Mouse (Mus musculus): ENCODE data around the gene Ift88. TPM values are rescaled to one million over a fixed set of nuclear protein-coding genes. Genes with fewer than 3 reads are reported as not detected.

Ift88 gene
- polyA plus RNA-seq, 1 experiment from 2014 or later: 18.6 TPM

DNA sequence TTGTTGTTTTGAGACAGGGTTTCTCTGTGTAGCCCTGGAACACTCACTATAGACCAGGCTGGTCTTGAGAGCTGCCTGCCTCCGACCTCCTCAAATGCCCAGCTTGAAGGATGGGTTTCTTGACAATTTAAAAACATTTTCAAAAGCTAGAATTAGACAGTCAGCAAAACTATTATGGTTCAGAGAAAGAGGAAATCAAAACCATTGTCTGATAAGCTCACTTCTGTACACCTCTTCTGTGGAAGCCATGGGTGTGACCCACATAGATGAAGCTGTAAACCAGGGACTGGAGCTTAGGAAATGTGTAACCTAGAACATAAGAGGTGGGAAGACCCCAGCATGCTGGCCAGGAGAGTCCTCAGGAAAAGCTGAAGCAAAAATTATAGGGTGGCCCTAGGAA is 133.1 kb downstream of the Ift88 start:
- H3K4me1 ChIP-seq (ENCODE audit: control insufficient read depth, insufficient read depth, low read length): no peaks in the 10 kb centered on the region
- no peak overlapping the region for H3K4me3 ChIP-seq (ENCODE audit: low read depth, low read length)
- WGBS: 83% methylated on average over 1 of the region's 1 CpGs
- no peak overlapping the region for H3K27ac ChIP-seq (ENCODE audit: low read depth, low read length)
- no peak for DNase-seq (ENCODE audit: low spot score)
- H3K9me3 ChIP-seq (ENCODE audit: control insufficient read depth, low read length): no peaks in the 10 kb centered on the region
- no peaks in the 10 kb centered on the region for H3K36me3 ChIP-seq (ENCODE audit: control insufficient read depth, insufficient read depth, low read length)
- no peak overlapping the region for H3K9ac ChIP-seq (ENCODE audit: low read length)
- no peak overlapping the region for H3K4me2 ChIP-seq (ENCODE audit: low read depth)
- H3K27me3 ChIP-seq (ENCODE audit: control insufficient read depth, insufficient read depth, low read length): no peaks in the 10 kb centered on the region
- no peak for ATAC-seq (ENCODE audit: insufficient read depth, low FRiP score, low TSS enrichment)

DNA sequence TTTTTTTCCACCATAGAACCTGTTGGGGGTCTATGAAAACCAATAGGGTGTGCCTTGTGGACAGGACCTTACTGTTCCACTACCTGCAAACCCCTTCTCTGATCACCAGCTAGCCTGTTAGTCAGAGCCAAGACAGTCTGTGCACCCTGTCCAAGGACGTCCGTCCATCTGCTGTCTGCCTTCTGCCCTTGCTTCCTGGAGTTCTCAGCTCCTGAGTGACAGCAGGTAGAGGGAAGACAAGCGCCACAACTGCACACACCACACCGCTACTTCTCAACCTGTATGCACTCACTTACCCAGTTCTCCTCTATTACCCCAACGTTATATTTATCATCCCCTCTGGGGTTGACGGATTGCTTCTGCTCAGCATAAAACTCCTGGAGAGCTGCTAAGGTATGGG is 141.8 kb downstream of the Ift88 start:
- no peaks in the 10 kb centered on the region for H3K9me3 ChIP-seq (ENCODE audit: control insufficient read depth, low read length)
- H3K4me2 ChIP-seq (ENCODE audit: low read depth): no peak overlapping the region
- H3K9ac ChIP-seq (ENCODE audit: low read length): no peak overlapping the region
- H3K4me3 ChIP-seq (ENCODE audit: low read depth, low read length): no peak overlapping the region
- no peaks in the 10 kb centered on the region for H3K4me1 ChIP-seq (ENCODE audit: control insufficient read depth, insufficient read depth, low read length)
- H3K27me3 ChIP-seq (ENCODE audit: control insufficient read depth, insufficient read depth, low read length): no peaks in the 10 kb centered on the region
- DNase-seq (ENCODE audit: low spot score) (no peak), ATAC-seq (ENCODE audit: insufficient read depth, low FRiP score, low TSS enrichment) (no peak)
- H3K36me3 ChIP-seq (ENCODE audit: control insufficient read depth, insufficient read depth, low read length): no peaks in the 10 kb centered on the region
- 92% methylated on average over 6 of the region's 6 CpGs for WGBS
- H3K27ac ChIP-seq (ENCODE audit: low read depth, low read length): no peak overlapping the region

Other genes with a start within 250 kb of the Ift88 start
- 9.1 and 12.4 TPM in 2 replicates for gene Cryl1, start 25.5 kb upstream of the Ift88 start, polyA plus RNA-seq (2014; fragmentation: Nextera tagmentation; extraction: Ambion mirVana)
- gene Il17d, start 100.7 kb downstream of the Ift88 start, polyA plus RNA-seq (2014; fragmentation: Nextera tagmentation; extraction: Ambion mirVana): 0.48 and 1.7 TPM in 2 replicates
- 87.5 and 90.4 TPM in 2 replicates for gene Eef1akmt1, start 147.6 kb downstream of the Ift88 start, polyA plus RNA-seq (2014; fragmentation: Nextera tagmentation; extraction: Ambion mirVana)
- gene Xpo4, start 241.4 kb downstream of the Ift88 start, polyA plus RNA-seq (2014; fragmentation: Nextera tagmentation; extraction: Ambion mirVana): 34.5 and 35.1 TPM in 2 replicates